Mouse (Mus musculus) heart, postnatal 0 days (tissue): Measurements from ENCODE around the gene Magi2. TPM values are rescaled to one million over a fixed set of nuclear protein-coding genes. Genes with fewer than 3 reads are reported as not detected.
A peak's percentile ranks its signal among the peaks of the same experiment; 100 is the strongest.

Source experiments
- ATAC-seq: fragments of 200-750 bp; cut with Nextera tagmentation; 2 replicates; pipeline ENCODE4 v1.8.0; 2017; ENCODE audit warnings: low read depth, moderate number of reproducible peaks, moderate library complexity; ENCODE audit not compliant: insufficient read depth
- DNase-seq: peaks from one replicate; pipeline ENCODE4 v3.0.0-alpha.2; 2016; ENCODE audit warnings: low spot score
- H3K27ac ChIP-seq: fragments of 300-500 bp; sonication (generic); 2 replicates; pipeline ENCODE4 v1.5.1; 2014; ENCODE audit warnings: low read depth, mild to moderate bottlenecking
- H3K27me3 ChIP-seq: fragments of 300-500 bp; sonication (generic); 2 replicates; pipeline ENCODE4 v1.6.1; 2014; ENCODE audit warnings: low read length, mixed read lengths; ENCODE audit not compliant: control insufficient read depth, insufficient read depth
- H3K36me3 ChIP-seq: fragments of 300-500 bp; sonication (generic); replicated peaks from 2 replicates; pipeline ENCODE4 v1.6.1; 2014; ENCODE audit warnings: low read length, mixed read lengths; ENCODE audit not compliant: control insufficient read depth, insufficient read depth
- H3K4me1 ChIP-seq: fragments of 300-500 bp; sonication (generic); 2 replicates; pipeline ENCODE4 v1.6.1; 2014; ENCODE audit warnings: antibody characterized with exemption; ENCODE audit not compliant: control insufficient read depth, insufficient read depth
- H3K4me2 ChIP-seq: fragments of 300-500 bp; sonication (generic); 2 replicates; pipeline ENCODE4 v1.6.1; 2014; ENCODE audit warnings: low read depth, mild to moderate bottlenecking, low read length, moderate library complexity
- H3K4me3 ChIP-seq: fragments of 300-500 bp; sonication (generic); 2 replicates; pipeline ENCODE4 v1.5.1; 2014; ENCODE audit warnings: low read depth, low read length
- H3K9ac ChIP-seq: fragments of 300-500 bp; sonication (generic); replicated peaks from 2 replicates; pipeline ENCODE4 v1.6.1; 2014; ENCODE audit warnings: low read depth, low read length, mixed read lengths
- H3K9me3 ChIP-seq: fragments of 300-500 bp; sonication (generic); replicated peaks from 2 replicates; pipeline ENCODE4 v1.6.1; 2016; ENCODE audit warnings: low read length; ENCODE audit not compliant: control insufficient read depth
- CTCF ChIP-seq: IDR thresholded peaks from 2 replicates; pipeline ENCODE4 v1.5.1; 2016; ENCODE audit warnings: antibody characterized with exemption, control low read depth, low read depth
- EP300 ChIP-seq: IDR thresholded peaks from 2 replicates; pipeline ENCODE4 v1.6.1; 2016; ENCODE audit warnings: antibody characterized with exemption, low read depth
- WGBS: fragments of 180-500 bp; shearing (Covaris S2); extraction: QIAGEN DNeasy Blood & Tissue Kit; methylation state at CpG from one replicate; pipeline ENCODE4 v1.1.7; 2014; 5-methylcytosine and 5-hydroxymethylcytosine counted together
- polyA plus RNA-seq: library from polyadenylated mRNA; unstranded; fragments of >200 nt; fragmentation: Nextera tagmentation; extraction: Ambion mirVana; gene quantifications from 2 replicates; pipeline ENCODE4 v1.2.1, GENCODE M21; 2015
- total RNA-seq: library from RNA; depleted of rRNA; stranded (reverse); fragments of >200 nt; gene quantifications from 2 replicates; pipeline ENCODE4 v1.2.3, GENCODE M21; 2014; ENCODE audit warnings: low replicate concordance

The Magi2 gene
- total and polyA plus RNA-seq, 2 experiments from 2014 or later: 1.7 to 9.5 TPM

DNA sequence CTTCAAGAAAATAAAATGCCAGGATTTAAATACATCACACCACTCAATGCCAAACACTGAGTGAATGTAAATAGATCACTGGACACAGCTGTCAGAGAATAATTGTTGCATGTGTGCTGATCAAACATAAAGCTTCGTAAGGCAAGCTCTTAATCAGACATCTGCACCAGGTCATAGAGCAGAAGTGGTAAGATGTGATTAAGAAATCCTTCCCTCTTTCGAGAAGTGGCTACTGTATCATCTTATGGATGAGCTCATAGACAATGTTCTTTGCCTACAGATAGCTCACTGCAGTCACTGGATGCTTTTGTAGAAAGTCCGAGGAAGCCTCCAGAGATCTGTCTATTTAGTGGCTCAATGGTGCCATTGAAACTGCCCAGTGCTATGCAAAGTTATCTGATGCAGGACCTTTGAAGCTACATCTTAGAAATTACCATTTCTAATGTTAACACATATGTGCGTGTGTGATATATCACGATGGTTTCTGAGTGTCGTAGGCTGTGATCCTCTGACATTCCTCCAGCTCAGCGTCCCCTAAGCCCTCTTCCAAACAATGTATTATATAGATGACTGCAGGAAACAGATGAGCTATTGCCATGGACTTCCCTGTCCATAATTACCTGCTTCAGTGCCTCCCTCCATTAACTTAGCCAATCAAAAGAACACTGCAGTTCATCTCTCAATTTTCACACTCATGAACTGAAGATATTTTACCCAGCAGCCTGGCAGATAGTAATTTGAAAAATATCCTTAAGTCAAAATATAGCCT, 1231.1 kb downstream of the Magi2 start:
- 72% methylated on average over 7 of the region's 7 CpGs for WGBS
- TF ChIP-seq EP300: no peak
- no peak for TF ChIP-seq CTCF
- Histone ChIP-seq H3K27me3 (no peaks in the 10 kb centered on the region), H3K4me1 (no peaks in the 10 kb centered on the region), H3K4me2 (no peak overlapping the region), H3K9ac (no peak overlapping the region), H3K36me3 (no peaks in the 10 kb centered on the region), H3K9me3 (no peaks in the 10 kb centered on the region), H3K4me3 (no peak overlapping the region), H3K27ac (no peak overlapping the region)
- no peak for DNase-seq
- ATAC-seq: no peak

DNA sequence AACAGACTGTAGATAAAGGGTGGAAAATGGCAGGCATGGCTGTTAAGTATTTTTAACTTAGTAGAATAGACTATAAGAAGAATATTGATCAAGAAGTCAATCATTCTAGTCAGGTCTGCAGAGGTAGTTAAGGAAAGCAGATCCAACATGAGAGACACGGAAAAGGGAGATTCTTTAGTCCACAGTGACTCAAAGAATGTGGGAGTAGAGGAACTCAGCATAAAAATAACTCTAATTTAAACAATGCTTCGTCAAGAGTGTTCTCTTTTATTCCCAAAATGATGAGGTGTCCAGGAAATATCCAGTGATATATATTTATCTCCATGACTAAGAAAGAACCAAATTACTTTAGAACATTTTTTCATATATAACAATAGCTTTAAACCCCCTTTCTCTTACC, 1234.9 kb downstream of the Magi2 start:
- H3K27ac ChIP-seq: no peak overlapping the region
- DNase-seq (no peak), ATAC-seq (no peak)
- no peaks in the 10 kb centered on the region for H3K4me1 ChIP-seq
- H3K27me3 ChIP-seq: no peaks in the 10 kb centered on the region
- TF ChIP-seq EP300 (no peak), CTCF (no peak)
- no peak overlapping the region for H3K9ac ChIP-seq
- 59% methylated on average over 2 of the region's 2 CpGs for WGBS
- H3K4me2 ChIP-seq: no peak overlapping the region
- no peak overlapping the region for H3K4me3 ChIP-seq
- no peaks in the 10 kb centered on the region for H3K9me3 ChIP-seq
- H3K36me3 ChIP-seq: no peaks in the 10 kb centered on the region

GRCm38 (mm10) chr5:20462376-20462775, 1235.5 kb downstream of the Magi2 start:
- H3K27me3 ChIP-seq: no peaks in the 10 kb centered on the region
- no peaks in the 10 kb centered on the region for H3K9me3 ChIP-seq
- no peak overlapping the region for H3K4me3 ChIP-seq
- no peak for ATAC-seq
- TF ChIP-seq CTCF: no peak
- no peak for TF ChIP-seq EP300
- no peak for DNase-seq
- no peak overlapping the region for H3K9ac ChIP-seq
- H3K4me1 ChIP-seq: no peaks in the 10 kb centered on the region
- no peak overlapping the region for H3K4me2 ChIP-seq
- WGBS: 51% methylated on average over 2 of the region's 2 CpGs
- H3K27ac ChIP-seq: no peak overlapping the region
- H3K36me3 ChIP-seq: no peaks in the 10 kb centered on the region

DNA sequence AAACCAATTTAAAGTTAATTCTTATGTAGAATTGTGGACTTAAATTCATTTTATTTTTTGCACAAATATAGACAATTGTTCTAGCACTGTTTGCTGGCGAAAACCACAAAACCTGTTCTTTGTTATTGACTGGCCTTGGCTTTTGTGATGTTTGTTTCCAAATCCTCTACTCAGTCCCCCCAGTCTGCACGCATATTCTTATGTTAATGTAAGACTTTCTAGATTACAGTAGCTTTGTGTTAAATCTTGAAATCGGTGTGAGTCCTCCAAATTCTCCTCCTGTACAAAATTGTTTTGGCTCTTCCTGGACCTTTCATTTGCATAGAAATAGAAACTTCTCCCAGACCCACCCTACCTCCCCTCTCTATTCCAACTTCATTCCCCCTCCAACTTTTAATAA, 1242.9 kb downstream of the Magi2 start:
- Histone ChIP-seq H3K27ac (no peak overlapping the region), H3K4me1 (no peaks in the 10 kb centered on the region), H3K4me3 (no peak overlapping the region), H3K27me3 (no peaks in the 10 kb centered on the region), H3K9me3 (no peaks in the 10 kb centered on the region), H3K4me2 (no peak overlapping the region), H3K9ac (no peak overlapping the region), H3K36me3 (no peaks in the 10 kb centered on the region)
- DNase-seq (no peak), ATAC-seq (no peak)
- TF ChIP-seq EP300: no peak
- TF ChIP-seq CTCF: no peak
- 73% methylated on average over 3 of the region's 3 CpGs for WGBS

DNA sequence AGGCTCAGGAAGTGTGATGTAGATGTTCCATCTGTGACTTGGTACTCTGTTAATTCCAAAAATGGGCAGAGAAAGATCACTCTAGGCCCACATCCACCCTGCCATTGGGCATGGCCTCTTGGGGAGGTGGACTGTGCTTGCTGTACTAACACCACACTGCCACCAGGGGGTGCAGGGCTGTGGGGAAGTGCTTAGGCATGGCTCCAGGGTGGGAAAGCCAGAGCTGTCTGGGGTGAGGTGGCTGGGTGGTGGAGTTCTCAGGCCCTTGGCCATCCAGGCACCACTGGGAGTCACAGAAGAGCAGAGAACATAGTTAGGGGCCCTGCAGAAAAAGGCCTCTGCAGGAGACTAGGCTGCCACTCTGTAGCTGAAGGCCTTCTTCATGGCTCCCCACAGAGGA, 1243.6 kb downstream of the Magi2 start:
- peak; percentile 43 for TF ChIP-seq CTCF
- no peak for TF ChIP-seq EP300

DNA sequence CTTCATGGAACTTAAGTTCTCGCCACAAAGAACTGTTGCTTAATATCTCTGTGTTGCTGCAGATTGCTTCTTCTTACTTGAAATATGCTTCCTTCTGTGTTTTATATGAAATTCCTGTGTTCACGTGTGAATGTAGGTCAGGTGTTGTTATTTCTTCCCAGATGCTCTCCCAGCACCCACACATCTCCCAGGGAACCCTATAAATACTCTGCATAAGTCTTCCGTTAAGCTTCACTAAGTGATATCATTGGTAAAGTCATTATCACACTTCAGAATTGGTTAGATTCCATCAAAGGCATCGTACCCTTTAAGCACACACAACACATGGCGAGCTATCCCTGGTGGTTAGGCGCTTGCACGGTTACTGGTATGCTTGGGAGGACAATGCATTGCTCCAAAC, 1257.7 kb downstream of the Magi2 start:
- Histone ChIP-seq H3K27me3 (no peaks in the 10 kb centered on the region), H3K4me2 (no peak overlapping the region), H3K9me3 (no peaks in the 10 kb centered on the region), H3K9ac (no peak overlapping the region), H3K4me1 (no peaks in the 10 kb centered on the region), H3K27ac (no peak overlapping the region), H3K36me3 (no peaks in the 10 kb centered on the region), H3K4me3 (no peak overlapping the region)
- WGBS: 83% methylated on average over 7 of the region's 7 CpGs
- TF ChIP-seq CTCF (no peak), EP300 (no peak)
- no peak for DNase-seq
- no peak for ATAC-seq

More for the DNA sequence above, 1243.6 kb downstream of the Magi2 start:
- H3K4me2 ChIP-seq: no peak overlapping the region
- no peak overlapping the region for H3K9ac ChIP-seq
- no peak overlapping the region for H3K4me3 ChIP-seq
- no peaks in the 10 kb centered on the region for H3K4me1 ChIP-seq
- H3K36me3 ChIP-seq: no peaks in the 10 kb centered on the region
- no peak overlapping the region for H3K27ac ChIP-seq
- DNase-seq (no peak), ATAC-seq (0 out of 2 replicates have a peak, but pooled peaks have one; percentile 36)
- H3K9me3 ChIP-seq: no peaks in the 10 kb centered on the region
- H3K27me3 ChIP-seq: no peaks in the 10 kb centered on the region
